Mouse (Mus musculus) midbrain, embryonic 15.5 days (tissue): ENCODE data around the gene Dgkq. TPM values are rescaled to one million over a fixed set of nuclear protein-coding genes. Genes with fewer than 3 reads are reported as not detected.

Experiments used
- ATAC-seq: fragments of 200-750 bp; cut with Nextera tagmentation; replicated peaks from 2 replicates; pipeline ENCODE4 v1.8.0; 2017; ENCODE audit warnings: moderate TSS enrichment
- H3K27ac ChIP-seq: fragments of 300-500 bp; sonication (generic); 2 replicates; pipeline ENCODE4 v1.5.1; 2015; ENCODE audit warnings: mild to moderate bottlenecking, inconsistent platforms
- H3K27me3 ChIP-seq: fragments of 300-500 bp; sonication (generic); replicated peaks from 2 replicates; pipeline ENCODE4 v1.6.1; 2015; ENCODE audit warnings: inconsistent platforms
- H3K36me3 ChIP-seq: fragments of 300-500 bp; sonication (generic); replicated peaks from 2 replicates; pipeline ENCODE4 v1.6.1; 2015; ENCODE audit warnings: inconsistent platforms
- H3K4me1 ChIP-seq: fragments of 300-500 bp; sonication (generic); 2 replicates; pipeline ENCODE4 v1.6.1; 2015; ENCODE audit warnings: inconsistent platforms
- H3K4me2 ChIP-seq: fragments of 300-500 bp; sonication (generic); 2 replicates; pipeline ENCODE4 v1.6.1; 2015; ENCODE audit warnings: inconsistent platforms, mild to moderate bottlenecking, moderate library complexity
- H3K4me3 ChIP-seq: fragments of 300-500 bp; sonication (generic); 2 replicates; pipeline ENCODE4 v1.5.1; 2015; ENCODE audit warnings: mild to moderate bottlenecking, inconsistent platforms
- H3K9ac ChIP-seq: fragments of 300-500 bp; sonication (generic); 2 replicates; pipeline ENCODE4 v1.6.1; 2015; ENCODE audit warnings: mild to moderate bottlenecking, inconsistent platforms
- H3K9me3 ChIP-seq: fragments of 300-500 bp; sonication (generic); 2 replicates; pipeline ENCODE4 v1.6.1; 2016; ENCODE audit warnings: inconsistent platforms
- WGBS: fragments of 180-500 bp; shearing (Covaris S2); methylation state at CpG from one replicate; pipeline ENCODE4 v1.1.7; 2015; ENCODE audit warnings: mixed read lengths; 5-methylcytosine and 5-hydroxymethylcytosine counted together
- polyA plus RNA-seq: library from polyadenylated mRNA; unstranded; fragments of >200 nt; fragmentation: Nextera tagmentation; extraction: Ambion mirVana; gene quantifications from 2 replicates; pipeline ENCODE4 v1.2.1, GENCODE M21; 2015

Dgkq gene
- polyA plus RNA-seq, 1 experiment from 2014 or later = 36.7 TPM

DNA sequence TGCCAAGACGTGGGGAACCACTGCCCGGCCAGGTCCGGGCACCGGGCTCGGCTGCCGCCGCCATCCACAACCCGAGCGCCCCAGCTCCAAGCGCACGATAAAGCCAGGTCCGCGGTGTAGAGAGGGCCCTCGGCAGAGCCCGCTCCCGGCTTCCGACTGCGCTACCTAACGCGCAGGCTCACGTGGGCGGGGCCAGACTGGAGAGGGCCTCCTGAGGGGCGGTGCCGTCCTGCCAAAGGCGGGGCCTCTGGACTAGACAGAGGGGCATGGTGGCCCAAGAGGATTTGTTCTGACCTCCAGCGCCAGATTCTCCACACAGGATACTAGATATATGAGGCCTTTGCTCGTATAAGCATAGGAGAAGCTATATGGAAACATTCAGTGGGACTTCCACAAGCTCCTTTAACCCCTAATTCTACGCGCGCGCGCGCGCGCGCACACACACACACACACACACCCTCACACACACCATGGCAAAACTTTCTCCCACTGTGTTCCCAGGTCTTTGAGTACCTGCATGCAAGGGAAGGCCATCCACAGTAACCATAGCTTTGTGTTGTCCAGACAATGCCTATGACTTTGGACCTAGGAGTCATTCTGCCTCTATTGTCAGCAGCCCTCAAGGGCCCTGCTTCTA, 8.7 kb downstream of the Dgkq start:
- Histone ChIP-seq H3K4me3 (peak overlapping the region; percentile 76), H3K27ac (peak overlapping the region; percentile 54), H3K4me1 (peaks cover 31% of the 10 kb centered on the region), H3K9ac (peak overlapping the region; percentile 88), H3K9me3 (no peaks in the 10 kb centered on the region), H3K27me3 (peaks cover 8% of the 10 kb centered on the region; the same call in 1 of the 2 replicates), H3K4me2 (peak overlapping the region; percentile 81), H3K36me3 (no peaks in the 10 kb centered on the region)
- ATAC-seq = peak; percentile 98
- 11% methylated on average over 36 of the region's 36 CpGs for WGBS

GRCm38 (mm10) chr5:108659698-108660631, 9.5 kb downstream of the Dgkq start, which contains the start of gene Idua:
Gene Idua (plus strand): TSS chr5:108660331.
- Histone ChIP-seq H3K4me3 (peak within 1 kb of the TSS; percentile 76), H3K27ac (peak within 1 kb of the TSS; percentile 54), H3K36me3 (0 out of 2 replicates have a peak, but pooled peaks cover 3% of the 10 kb centered on the region), H3K9ac (peak within 1 kb of the TSS; percentile 88), H3K4me2 (peak within 1 kb of the TSS; percentile 81), H3K4me1 (peaks cover 31% of the 10 kb centered on the region), H3K9me3 (no peaks in the 10 kb centered on the region), H3K27me3 (peaks cover 4% of the 10 kb centered on the region; the same call in 1 of the 2 replicates)
- 9% methylated on average over 24 of the region's 24 CpGs for WGBS
- ATAC-seq = peak; percentile 57

DNA sequence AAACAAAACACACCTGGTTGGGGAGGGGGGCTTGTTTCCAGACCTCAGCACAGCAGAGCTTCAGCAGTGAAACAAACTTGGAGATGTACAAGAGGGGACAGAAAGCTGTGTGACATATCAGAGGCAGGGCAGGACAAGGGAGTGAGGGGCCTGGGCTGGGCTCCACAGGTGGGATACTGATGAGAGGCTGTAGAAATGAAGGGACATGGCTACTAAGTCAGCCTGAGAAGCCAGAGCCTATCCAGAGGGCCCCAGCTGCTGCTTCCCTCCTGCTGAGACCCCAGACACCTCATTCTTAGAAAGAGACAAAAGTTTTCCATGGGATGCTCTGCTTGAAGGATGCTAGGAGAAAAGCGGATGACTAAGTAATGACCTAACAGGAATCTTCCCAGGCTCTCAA, 10.9 kb downstream of the Dgkq start:
- WGBS = 86% methylated on average over 1 of the region's 1 CpGs
- no peak overlapping the region for H3K4me3 ChIP-seq

GRCm38 (mm10) chr5:108657406-108657805, 12.1 kb downstream of the Dgkq start:
- H3K4me1 ChIP-seq = peaks cover 31% of the 10 kb centered on the region

More for the DNA sequence above, 10.9 kb downstream of the Dgkq start:
- H3K27ac ChIP-seq = no peak overlapping the region
- H3K27me3 ChIP-seq = 0 out of 2 replicates have a peak, but pooled peaks cover 3% of the 10 kb centered on the region
- no peak overlapping the region for H3K9ac ChIP-seq
- ATAC-seq = no peak
- peaks cover 16% of the 10 kb centered on the region; the same call in 1 of the 2 replicates for H3K36me3 ChIP-seq
- H3K4me2 ChIP-seq = 0 out of 2 replicates have a peak overlapping the region, but pooled peaks have one; percentile 81
- no peaks in the 10 kb centered on the region for H3K9me3 ChIP-seq
- peaks cover 31% of the 10 kb centered on the region for H3K4me1 ChIP-seq

DNA sequence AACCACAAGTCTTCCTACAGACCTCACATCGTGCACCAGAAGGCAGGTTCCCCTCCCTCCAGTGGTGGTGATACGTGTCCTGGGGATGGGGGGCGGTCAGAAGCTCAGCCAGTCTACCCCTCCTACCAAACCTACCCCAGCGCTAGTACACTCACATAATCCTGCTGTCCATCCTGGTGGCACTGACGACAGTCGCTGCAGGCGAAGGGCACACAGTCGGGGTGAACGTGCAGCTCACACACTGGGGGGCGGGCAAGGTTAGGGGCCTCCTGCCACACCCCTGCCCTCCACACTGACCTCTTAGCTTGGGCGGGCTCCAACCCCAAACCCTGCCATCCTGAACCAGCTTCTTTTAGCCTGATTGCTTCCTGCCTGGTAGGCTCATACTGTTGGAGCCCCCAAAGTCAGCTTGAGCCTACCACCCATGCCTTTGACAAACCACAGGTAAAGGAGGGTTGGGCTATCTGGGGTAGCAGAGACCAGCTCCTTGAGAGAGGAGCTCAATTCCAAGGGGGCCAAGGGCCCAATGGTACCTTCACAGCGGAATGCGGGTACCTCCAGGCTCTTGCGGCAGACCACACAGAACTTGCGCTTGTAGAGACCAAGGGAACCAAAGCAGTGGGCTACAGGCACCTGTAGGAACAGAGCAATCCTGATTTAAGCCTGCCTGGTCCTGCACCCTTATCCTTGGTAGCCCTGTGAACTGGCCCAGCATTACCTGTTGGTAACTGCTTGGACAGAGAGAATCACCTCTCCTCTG, 13.4 kb downstream of the Dgkq start:
- Histone ChIP-seq H3K9ac (no peak overlapping the region), H3K36me3 (peaks cover 27% of the 10 kb centered on the region; the same call in 1 of the 2 replicates), H3K27me3 (no peaks in the 10 kb centered on the region), H3K27ac (no peak overlapping the region), H3K4me1 (peaks cover 29% of the 10 kb centered on the region), H3K4me3 (no peak overlapping the region), H3K4me2 (no peak overlapping the region), H3K9me3 (no peaks in the 10 kb centered on the region)
- ATAC-seq = no peak
- WGBS = 94% methylated on average over 15 of the region's 15 CpGs

More at GRCm38 (mm10) chr5:108657406-108657805, 12.1 kb downstream of the Dgkq start:
- Histone ChIP-seq H3K4me3 (no peak overlapping the region), H3K4me2 (no peak overlapping the region), H3K9me3 (no peaks in the 10 kb centered on the region), H3K9ac (no peak overlapping the region), H3K27ac (no peak overlapping the region), H3K36me3 (peaks cover 27% of the 10 kb centered on the region; the same call in 1 of the 2 replicates), H3K27me3 (no peaks in the 10 kb centered on the region)
- WGBS = 83% methylated on average over 5 of the region's 5 CpGs
- no peak for ATAC-seq

- no peaks in the 10 kb centered on the region for H3K27me3 ChIP-seq
- peaks cover 27% of the 10 kb centered on the region; the same call in 1 of the 2 replicates for H3K36me3 ChIP-seq
- H3K9me3 ChIP-seq = no peaks in the 10 kb centered on the region
- H3K4me2 ChIP-seq = no peak overlapping the region
- no peak overlapping the region for H3K9ac ChIP-seq
- WGBS = 95% methylated on average over 9 of the region's 9 CpGs
- H3K27ac ChIP-seq = no peak overlapping the region
- ATAC-seq = no peak
- no peak overlapping the region for H3K4me3 ChIP-seq
- peaks cover 25% of the 10 kb centered on the region for H3K4me1 ChIP-seq
These were observed 14.1 kb downstream of the Dgkq start for GRCm38 (mm10) chr5:108655381-108655780.

DNA sequence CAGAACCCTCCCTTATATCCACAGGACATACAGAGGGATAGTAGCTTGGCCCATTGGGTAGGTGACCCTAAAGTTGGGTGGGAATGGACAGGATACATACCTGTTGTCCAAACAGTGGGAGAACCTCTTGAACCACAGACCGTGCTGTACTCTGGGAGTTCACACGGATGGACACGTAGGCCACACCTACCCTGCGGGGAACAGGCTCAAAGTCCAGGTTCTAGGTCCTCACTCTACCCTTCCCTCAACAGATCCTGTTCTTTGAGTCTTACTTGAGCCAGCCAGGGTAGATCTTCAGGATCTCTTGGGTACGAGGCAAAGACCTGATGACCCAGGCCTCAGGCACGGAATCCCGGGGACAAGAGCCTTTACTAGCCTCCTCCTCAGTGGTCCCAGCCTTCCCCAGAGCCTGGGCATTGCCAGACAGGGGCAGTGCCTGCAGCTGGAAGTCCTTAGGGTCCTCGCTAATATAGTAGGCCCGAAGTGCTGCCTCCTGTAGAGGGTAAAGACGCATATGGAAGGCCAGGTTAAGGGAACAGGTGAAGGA, 15.0 kb downstream of the Dgkq start:
- H3K4me3 ChIP-seq = no peak overlapping the region
- WGBS = 94% methylated on average over 10 of the region's 10 CpGs
- peaks cover 20% of the 10 kb centered on the region for H3K4me1 ChIP-seq
- H3K27me3 ChIP-seq = no peaks in the 10 kb centered on the region
- peaks cover 29% of the 10 kb centered on the region; the same call in 1 of the 2 replicates for H3K36me3 ChIP-seq
- no peaks in the 10 kb centered on the region for H3K9me3 ChIP-seq
- no peak overlapping the region for H3K9ac ChIP-seq
- H3K27ac ChIP-seq = no peak overlapping the region
- no peak for ATAC-seq
- no peak overlapping the region for H3K4me2 ChIP-seq

DNA sequence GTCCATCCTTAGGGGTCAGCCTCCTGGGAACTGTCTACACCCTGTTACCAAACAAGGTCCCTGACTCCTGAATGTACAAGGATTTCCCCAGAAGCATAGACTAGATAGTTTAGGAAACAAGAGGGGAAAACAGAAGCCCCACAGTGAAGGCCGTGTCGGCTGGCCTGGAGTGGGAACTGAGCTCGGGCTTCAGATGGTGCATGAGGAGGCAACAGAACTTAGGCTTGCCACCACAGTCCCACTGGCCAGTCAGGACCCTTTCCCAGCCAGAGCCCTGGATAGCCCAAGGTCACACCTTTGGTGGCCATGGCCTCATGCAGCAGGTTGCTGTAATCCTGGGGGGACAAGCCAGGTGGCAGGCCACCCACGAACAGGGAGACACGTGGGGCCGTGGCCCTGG, 16.1 kb downstream of the Dgkq start:
- H3K4me3 ChIP-seq = no peak overlapping the region
- peaks cover 33% of the 10 kb centered on the region for H3K36me3 ChIP-seq
- 91% methylated on average over 6 of the region's 6 CpGs for WGBS
- H3K4me2 ChIP-seq = no peak overlapping the region
- no peaks in the 10 kb centered on the region for H3K9me3 ChIP-seq
- ATAC-seq = no peak
- peaks cover 8% of the 10 kb centered on the region for H3K4me1 ChIP-seq
- H3K27me3 ChIP-seq = no peaks in the 10 kb centered on the region
- no peak overlapping the region for H3K9ac ChIP-seq
- H3K27ac ChIP-seq = no peak overlapping the region

GRCm38 (mm10) chr5:108651823-108652222, 17.6 kb downstream of the Dgkq start:
- 65% methylated on average over 1 of the region's 1 CpGs for WGBS
- H3K9ac ChIP-seq = no peak overlapping the region
- no peaks in the 10 kb centered on the region for H3K9me3 ChIP-seq
- H3K4me2 ChIP-seq = no peak overlapping the region
- H3K36me3 ChIP-seq = peaks cover 41% of the 10 kb centered on the region
- H3K4me1 ChIP-seq = no peaks in the 10 kb centered on the region
- ATAC-seq = peak; percentile 57
- no peak overlapping the region for H3K27ac ChIP-seq
- H3K27me3 ChIP-seq = no peaks in the 10 kb centered on the region
- no peak overlapping the region for H3K4me3 ChIP-seq

GRCm38 (mm10) chr5:108651136-108651720, 18.2 kb downstream of the Dgkq start:
- H3K4me3 ChIP-seq = no peak overlapping the region
- no peaks in the 10 kb centered on the region for H3K27me3 ChIP-seq
- ATAC-seq = 0 out of 2 replicates have a peak, but pooled peaks have one; percentile 44
- H3K9ac ChIP-seq = no peak overlapping the region
- no peak overlapping the region for H3K4me2 ChIP-seq
- no peaks in the 10 kb centered on the region for H3K4me1 ChIP-seq
- WGBS = 81% methylated on average over 5 of the region's 5 CpGs
- H3K36me3 ChIP-seq = peaks cover 41% of the 10 kb centered on the region
- H3K9me3 ChIP-seq = no peaks in the 10 kb centered on the region
- H3K27ac ChIP-seq = no peak overlapping the region

DNA sequence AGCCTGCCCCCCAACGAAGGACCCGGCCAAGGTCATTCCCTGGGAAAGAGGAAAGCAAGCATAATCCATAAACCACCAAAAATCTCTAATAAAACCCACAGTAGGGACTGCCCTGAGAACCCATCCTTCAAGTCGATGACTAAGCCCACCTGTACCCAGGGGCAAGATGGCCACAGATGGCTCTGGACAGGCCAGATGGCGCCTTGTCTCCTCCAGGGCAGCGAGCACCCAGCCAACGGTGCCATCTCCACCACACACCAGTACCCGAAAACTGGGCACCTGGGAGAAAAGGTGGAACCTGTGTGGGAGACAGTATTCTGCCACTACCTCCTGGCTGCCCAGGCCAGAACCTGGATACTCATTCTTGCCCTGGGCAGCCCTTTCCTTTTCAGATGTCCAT, 19.1 kb downstream of the Dgkq start:
- Histone ChIP-seq H3K36me3 (peaks cover 41% of the 10 kb centered on the region), H3K4me1 (no peaks in the 10 kb centered on the region), H3K27me3 (no peaks in the 10 kb centered on the region), H3K9ac (no peak overlapping the region), H3K4me3 (no peak overlapping the region), H3K27ac (no peak overlapping the region), H3K4me2 (no peak overlapping the region), H3K9me3 (no peaks in the 10 kb centered on the region)
- WGBS = 88% methylated on average over 7 of the region's 7 CpGs
- ATAC-seq = no peak
